Mouse (Mus musculus) v-Abl transformed pro-B cells (cell line): ENCODE results near the gene Manbal.

Experiments
- in situ Hi-C, 2 experiments: fragments of 400-800 bp; cut with MboI; formaldehyde crosslinking; loops; one replicate each; pipeline ENCODE4 v1.15.1; 2025; ENCODE audit not compliant: unreplicated experiment in 2 of 2

Manbal gene

DNA sequence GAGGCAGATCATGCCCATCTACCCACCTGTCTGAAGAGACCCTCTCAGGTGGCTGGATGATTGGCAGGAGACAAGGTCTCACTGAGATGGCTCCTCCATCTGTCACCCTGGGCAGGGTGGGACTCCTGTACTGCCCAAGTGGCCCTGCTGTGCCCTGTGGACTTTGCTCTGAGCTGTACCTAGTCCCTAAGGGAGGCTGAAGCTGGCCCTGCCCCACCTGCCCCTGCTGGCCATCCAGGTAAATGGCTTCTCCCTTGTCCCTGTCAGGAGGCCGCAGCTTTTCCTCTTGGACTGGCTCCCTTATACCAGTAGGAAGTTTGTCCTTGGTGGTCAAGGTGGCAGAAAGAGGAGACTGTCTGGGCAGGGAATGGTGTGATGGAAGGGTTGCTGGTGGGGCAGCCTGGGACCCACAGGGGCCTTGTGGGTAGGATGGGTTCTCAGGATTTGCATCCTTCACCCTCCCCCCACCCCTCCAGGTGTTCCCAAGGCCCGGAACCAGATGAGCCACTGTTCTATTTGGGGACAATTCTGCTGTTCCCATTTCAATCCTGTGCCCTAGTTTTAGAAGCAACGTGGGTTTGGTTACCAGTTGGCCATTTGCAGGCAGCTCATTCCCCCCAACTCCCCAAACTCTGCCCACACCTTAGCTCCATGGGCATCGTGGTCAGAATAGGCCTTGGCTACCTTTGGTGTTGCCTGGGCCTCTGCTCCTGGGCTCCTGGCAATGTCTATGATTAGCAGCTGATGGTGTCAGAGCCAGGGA lies 63.5 kb downstream of the Manbal start:
- in situ Hi-C loops = no loop called here

DNA sequence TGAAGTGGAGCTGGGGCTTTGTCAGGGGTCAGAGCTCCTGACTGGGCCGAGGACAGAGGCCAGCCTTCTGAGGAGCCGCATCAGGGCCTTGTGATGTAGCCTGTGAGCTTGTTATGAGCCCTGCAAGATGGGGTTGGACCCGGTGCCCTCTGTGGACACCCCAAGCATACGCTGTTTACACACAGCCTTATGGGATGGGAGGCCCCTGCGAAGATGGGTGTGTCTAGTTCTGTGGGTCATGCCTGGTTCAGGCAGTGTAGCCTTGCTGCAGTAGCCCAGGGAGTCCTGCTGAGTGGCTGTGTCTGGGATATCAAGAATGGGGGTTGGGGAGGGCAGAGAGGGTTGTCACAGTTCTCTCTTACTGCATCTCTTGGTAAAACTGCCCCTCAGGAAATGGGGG lies 64.5 kb downstream of the Manbal start:
- in situ Hi-C loops = no loop called here

DNA sequence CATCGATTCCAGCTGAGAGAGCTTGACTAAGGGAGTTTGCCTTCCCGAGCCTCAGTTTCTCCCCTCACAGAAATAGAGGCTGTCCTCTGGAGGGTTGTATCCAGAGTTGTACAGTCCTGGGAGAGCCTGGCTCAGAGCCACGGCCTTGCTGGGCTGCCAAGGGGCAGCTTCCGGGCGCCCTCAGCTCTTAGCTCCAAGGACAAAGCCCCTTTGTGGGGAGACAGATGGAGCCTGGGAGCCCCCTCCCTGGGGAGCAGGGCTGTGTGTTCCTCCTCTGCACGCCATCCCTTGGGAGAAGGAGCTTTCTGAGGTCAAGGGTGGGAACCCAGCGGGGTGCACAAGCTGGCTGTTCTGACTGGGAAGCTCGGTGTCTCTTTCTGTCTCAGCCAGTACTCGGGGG lies 65.1 kb downstream of the Manbal start:
- in situ Hi-C loops = no loop called here

DNA sequence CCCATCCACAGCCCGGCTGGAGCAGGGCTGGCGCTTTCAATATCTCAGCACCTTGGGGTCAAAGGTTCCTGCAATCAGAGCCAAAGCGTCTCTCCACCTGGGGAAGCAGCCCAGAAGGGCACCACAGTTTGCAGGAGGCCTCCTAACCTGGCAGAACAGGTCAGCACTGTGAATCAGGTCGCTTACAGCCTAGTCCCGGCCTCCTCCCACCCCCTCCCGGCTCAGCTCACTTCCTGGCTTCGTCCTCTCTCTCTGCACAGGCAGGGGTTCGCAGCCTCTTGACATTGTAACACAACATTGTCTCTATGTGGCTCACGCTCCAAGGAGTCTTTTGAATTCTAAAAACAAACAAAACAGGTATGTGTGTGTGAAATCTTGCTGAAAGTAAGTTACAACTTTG lies 66.6 kb downstream of the Manbal start:
- in situ Hi-C loops = no loop called here

DNA sequence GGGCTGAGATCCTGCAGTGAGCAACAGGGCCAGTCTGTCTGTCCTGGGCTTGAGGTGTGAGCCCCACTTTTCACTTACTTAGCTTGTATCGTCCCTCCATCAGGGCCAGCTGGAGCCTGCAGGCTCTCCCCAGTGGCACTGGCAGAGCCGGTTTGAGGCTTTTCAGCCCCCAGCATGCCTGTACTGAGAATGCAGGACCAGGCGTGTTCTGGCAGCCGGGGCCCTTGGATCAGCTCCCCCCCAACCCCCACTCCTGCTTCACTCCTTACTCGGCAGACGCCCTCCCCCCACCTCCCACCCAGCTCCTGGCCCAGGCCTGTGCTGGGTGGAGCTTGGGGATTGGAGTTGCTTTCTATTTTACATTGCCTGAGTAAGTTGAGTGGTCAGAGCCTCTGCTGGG lies 67.1 kb downstream of the Manbal start:
- in situ Hi-C loops = no loop called here

GRCm38 (mm10) chr2:157436496-157436895 lies 69.1 kb downstream of the Manbal start:
- in situ Hi-C loops = loop anchor here in 1 of 2 experiments (5.0 kb wide), 1 partner anchor 34 kb away; no protein-coding TSS in a partner anchor

- in situ Hi-C loops = loop anchor here in 1 of 2 experiments (5.0 kb wide), 1 partner anchor 35 kb away; no protein-coding TSS in a partner anchor
Observed at GRCm38 (mm10) chr2:157437123-157437522, 69.7 kb downstream of the Manbal start.

DNA sequence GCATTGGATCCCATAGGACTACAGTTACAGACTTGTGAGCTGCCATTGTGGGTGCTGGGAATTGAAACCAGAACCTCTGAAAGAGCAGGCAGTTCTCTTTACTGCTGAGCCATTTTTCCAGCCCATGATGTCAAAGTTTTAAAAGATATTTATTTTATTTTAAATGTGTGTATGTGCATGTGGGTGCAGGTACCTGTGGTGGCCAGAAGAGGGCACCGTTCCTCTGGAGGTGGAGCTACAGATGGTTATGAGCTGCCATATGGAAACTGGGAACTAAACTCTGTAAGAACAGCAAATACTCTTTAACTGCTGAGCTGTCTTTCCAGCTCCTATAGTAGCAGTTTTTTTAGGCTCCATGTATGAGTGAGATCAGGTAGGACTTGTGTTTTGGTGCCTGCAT lies 74.0 kb downstream of the Manbal start:
- in situ Hi-C loops = no loop called here
